Mouse (Mus musculus) spleen, embryonic (tissue): ENCODE measurements around the gene Diras1.

Source experiments
- CTCF ChIA-PET: fragments of 350-600 bp; sonication (Branson Sonifier 250); formaldehyde crosslinking; loops from one replicate; lab custom pipeline; 2022; lab: Charles Lee

The Diras1 gene

GRCm38 (mm10) chr10:80981564-80982112 lies 43.8 kb downstream of the Diras1 start:
- CTCF ChIA-PET = no interaction called here

- CTCF ChIA-PET = no interaction called here
These were observed 50.0 kb downstream of the Diras1 start for GRCm38 (mm10) chr10:80975478-80975877.

GRCm38 (mm10) chr10:80973722-80974121 lies 51.7 kb downstream of the Diras1 start:
- CTCF ChIA-PET = no interaction called here

GRCm38 (mm10) chr10:80972071-80972987 lies 53.1 kb downstream of the Diras1 start:
- CTCF ChIA-PET = no interaction called here

GRCm38 (mm10) chr10:80971533-80971932 lies 53.9 kb downstream of the Diras1 start:
- CTCF ChIA-PET = no interaction called here

GRCm38 (mm10) chr10:80970159-80970558 lies 55.3 kb downstream of the Diras1 start:
- CTCF ChIA-PET = interaction anchor here (0.5 to 1.4 kb wide), 3 partner anchors 14 to 183 kb away, joined by 3 read pairs; no protein-coding TSS in a partner anchor
